Mouse (Mus musculus) liver, adult 2 months (tissue): ENCODE measurements around the gene Casc3. TPM values are rescaled to one million over a fixed set of nuclear protein-coding genes. Genes with fewer than 3 reads are reported as not detected.
A peak's percentile ranks its signal among the peaks of the same experiment; 100 is the strongest.

Experiments used
- DNase-seq: peaks from one replicate; pipeline ENCODE4 v3.0.0-alpha.2; 2011; ENCODE audit warnings: low read depth, low spot score; ENCODE audit errors: extremely low read depth
- H3K27ac ChIP-seq: fragments of 200-500 bp; replicated peaks from 2 replicates; pipeline ENCODE4 v1.5.1; 2012; ENCODE audit warnings: low read depth, mild to moderate bottlenecking, control low read depth, inconsistent platforms, low read length; ENCODE audit not compliant: insufficient read depth
- H3K27me3 ChIP-seq: fragments of 200-500 bp; 2 replicates; pipeline ENCODE4 v1.6.1; 2012; ENCODE audit warnings: mild to moderate bottlenecking, moderate library complexity, low read length, inconsistent platforms; ENCODE audit not compliant: control insufficient read depth, insufficient read depth
- H3K36me3 ChIP-seq: fragments of 200-500 bp; 2 replicates; pipeline ENCODE4 v1.6.1; 2012; ENCODE audit warnings: low read length, inconsistent platforms; ENCODE audit not compliant: control insufficient read depth, insufficient read depth
- H3K4me1 ChIP-seq: fragments of 200-500 bp; 2 replicates; pipeline ENCODE4 v1.6.1; 2011; ENCODE audit warnings: low read length; ENCODE audit not compliant: control insufficient read depth, insufficient read depth
- H3K4me3 ChIP-seq: fragments of 200-500 bp; 2 replicates; pipeline ENCODE4 v1.5.1; 2011; ENCODE audit warnings: low read depth, mild to moderate bottlenecking, control low read depth, low read length, moderate library complexity; ENCODE audit not compliant: insufficient read depth
- H3K79me2 ChIP-seq: fragments of 200-500 bp; 2 replicates; pipeline ENCODE4 v1.6.1; 2012; ENCODE audit warnings: inconsistent platforms, mild to moderate bottlenecking, low read length, moderate library complexity; ENCODE audit not compliant: control insufficient read depth, insufficient read depth
- H3K9ac ChIP-seq: fragments of 200-500 bp; 2 replicates; pipeline ENCODE4 v1.6.1; 2012; ENCODE audit warnings: low read depth, mild to moderate bottlenecking, control low read depth, inconsistent platforms, low read length
- CTCF ChIP-seq: fragments of 200-500 bp; IDR thresholded peaks from 2 replicates; pipeline ENCODE4 v1.5.1; 2011; ENCODE audit warnings: low read depth, low read length, control low read depth
- POLR2A ChIP-seq: fragments of 200-500 bp; IDR thresholded peaks from 2 replicates; pipeline ENCODE4 v1.6.1; 2011; ENCODE audit warnings: low read length, control low read depth; ENCODE audit not compliant: insufficient read depth; ENCODE audit errors: extremely low read depth
- WGBS: fragments of 180-500 bp; shearing (Covaris S2); methylation state at CpG from one replicate; pipeline ENCODE4 v1.1.7; 2018; 5-methylcytosine and 5-hydroxymethylcytosine counted together
- polyA plus RNA-seq: library from polyadenylated mRNA; depleted of rRNA; stranded (reverse); fragments of >200 nt; gene quantifications from 2 replicates; pipeline ENCODE4 v1.2.3, GENCODE M21; 2012
- total RNA-seq: library from RNA; depleted of rRNA; stranded (reverse); fragments of >200 nt; gene quantifications from 2 replicates; pipeline ENCODE4 v1.2.3, GENCODE M21; 2014

Casc3 gene
- total and polyA plus RNA-seq, 2 experiments, result 3.6 to 12.5 TPM

DNA sequence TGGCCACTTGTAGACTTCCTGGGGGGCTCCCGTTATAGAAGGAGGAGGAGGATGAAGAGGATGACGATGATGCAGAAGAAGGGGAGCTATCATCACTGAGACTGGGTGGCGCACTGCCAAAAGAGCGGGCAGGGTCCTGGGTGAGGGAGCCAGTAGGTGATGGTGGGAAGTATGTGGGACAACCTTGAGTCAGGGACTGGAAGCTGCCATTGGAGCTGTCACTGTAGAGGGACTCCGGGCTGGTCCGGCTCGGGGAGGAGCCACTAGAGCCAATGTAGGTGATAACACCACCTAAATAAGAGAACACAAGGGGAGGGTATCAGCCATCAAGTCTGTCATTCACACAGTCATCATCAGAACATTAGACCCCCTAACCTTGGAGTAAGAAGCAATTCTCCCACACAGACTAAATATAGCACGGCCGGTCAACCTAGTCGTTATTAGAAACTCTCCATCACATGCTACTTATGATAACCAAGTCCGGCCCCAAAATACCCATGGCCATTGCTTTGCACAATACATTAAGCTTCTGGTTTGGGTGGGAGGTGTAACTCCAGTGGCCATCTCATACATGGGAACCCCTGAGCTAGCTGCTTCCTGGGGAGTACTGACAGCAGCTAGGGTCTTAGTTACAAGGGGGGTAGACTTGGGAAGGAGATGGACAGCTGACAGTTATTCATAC lies 32.7 kb upstream of the Casc3 start:
- TF ChIP-seq POLR2A, result no peak
- no peak for TF ChIP-seq CTCF
- H3K36me3 ChIP-seq, result peaks cover 49% of the 10 kb centered on the region
- H3K9ac ChIP-seq, result peak overlapping the region; percentile 39
- H3K79me2 ChIP-seq, result 0 out of 2 replicates have a peak, but pooled peaks cover 3% of the 10 kb centered on the region
- 78% methylated on average over 11 of the region's 11 CpGs for WGBS
- H3K4me3 ChIP-seq, result peak overlapping the region; percentile 44
- no peak for DNase-seq
- peak overlapping the region; percentile 45 for H3K27ac ChIP-seq
- peaks cover 22% of the 10 kb centered on the region for H3K4me1 ChIP-seq
- no peaks in the 10 kb centered on the region for H3K27me3 ChIP-seq

DNA sequence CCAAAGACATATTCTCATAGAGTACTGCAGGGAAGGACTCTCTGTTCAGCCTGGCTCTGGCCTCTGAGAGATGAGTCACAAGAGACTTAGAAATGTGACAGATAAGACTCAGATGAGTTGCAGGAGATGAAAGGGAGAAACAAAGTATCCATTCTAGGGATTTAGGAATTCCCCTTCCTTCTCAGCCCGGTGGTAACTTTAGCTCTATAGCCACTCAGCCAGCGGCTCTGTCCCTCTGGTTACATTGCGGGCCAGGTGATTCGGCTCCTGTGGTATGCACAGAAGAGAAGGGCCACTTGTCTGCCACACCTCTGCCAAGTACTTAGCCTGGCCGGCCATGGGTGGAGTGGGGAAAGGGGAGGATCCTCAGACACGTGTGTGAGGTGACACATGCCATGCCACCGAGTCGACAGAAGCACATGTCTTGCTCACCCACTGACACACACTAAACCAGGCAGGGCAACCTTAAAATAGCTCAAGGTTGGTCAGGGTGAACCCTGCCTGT lies 32.0 kb upstream of the Casc3 start:
- TF ChIP-seq POLR2A (no peak), CTCF (no peak)
- H3K79me2 ChIP-seq, result 0 out of 2 replicates have a peak, but pooled peaks cover 3% of the 10 kb centered on the region
- peak overlapping the region; percentile 44 for H3K4me3 ChIP-seq
- peak; percentile 91 for DNase-seq
- peak overlapping the region; percentile 45 for H3K27ac ChIP-seq
- peaks cover 49% of the 10 kb centered on the region for H3K36me3 ChIP-seq
- peaks cover 26% of the 10 kb centered on the region for H3K4me1 ChIP-seq
- 5% methylated on average over 8 of the region's 8 CpGs for WGBS
- H3K9ac ChIP-seq, result peak overlapping the region; percentile 39
- H3K27me3 ChIP-seq, result no peaks in the 10 kb centered on the region

DNA sequence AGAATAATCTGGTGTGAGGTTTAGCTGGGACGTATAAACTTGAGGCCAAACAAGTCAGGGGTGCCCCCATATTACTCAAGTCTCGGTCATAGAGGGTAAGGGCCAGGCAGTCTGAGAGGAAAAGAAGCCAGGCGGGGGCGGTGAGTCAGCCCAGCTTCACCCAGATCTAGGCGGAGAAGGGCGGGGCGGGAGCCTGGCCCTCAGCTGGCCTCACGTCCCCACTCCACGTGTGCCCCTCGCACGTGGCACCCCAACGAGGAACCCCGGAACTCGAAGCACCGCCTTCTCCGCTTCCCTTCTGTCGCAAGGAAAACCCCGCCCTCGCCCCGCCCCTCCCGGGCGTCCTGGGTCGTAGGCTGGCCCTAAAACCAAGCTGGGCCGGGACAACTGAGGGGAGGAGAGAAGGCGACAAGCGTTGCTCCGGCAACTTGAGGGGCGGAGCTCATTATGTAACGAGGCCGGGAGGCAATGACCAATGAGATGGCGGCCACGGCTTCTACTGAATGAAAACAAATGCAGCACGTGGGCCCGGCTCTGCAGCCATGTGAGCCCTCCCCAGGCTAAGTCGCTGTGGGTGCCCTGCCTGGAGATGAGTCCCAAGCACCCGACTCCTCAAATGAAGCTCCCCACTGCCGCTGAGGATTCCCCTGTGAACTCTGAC lies 30.9 kb upstream of the Casc3 start:
- H3K27me3 ChIP-seq, result no peaks in the 10 kb centered on the region
- TF ChIP-seq CTCF, result 0 out of 2 replicates have a peak, but pooled peaks have one; percentile 9
- peak; percentile 91 for TF ChIP-seq POLR2A
- under 1% methylated on average over 37 of the region's 37 CpGs for WGBS
- peaks cover 41% of the 10 kb centered on the region for H3K36me3 ChIP-seq
- peak overlapping the region; percentile 85 for H3K9ac ChIP-seq
- H3K27ac ChIP-seq, result peak overlapping the region; percentile 96
- peak; percentile 97 for DNase-seq
- H3K79me2 ChIP-seq, result 0 out of 2 replicates have a peak, but pooled peaks cover 3% of the 10 kb centered on the region
- peak overlapping the region; percentile 83 for H3K4me3 ChIP-seq
- H3K4me1 ChIP-seq, result peaks cover 28% of the 10 kb centered on the region

DNA sequence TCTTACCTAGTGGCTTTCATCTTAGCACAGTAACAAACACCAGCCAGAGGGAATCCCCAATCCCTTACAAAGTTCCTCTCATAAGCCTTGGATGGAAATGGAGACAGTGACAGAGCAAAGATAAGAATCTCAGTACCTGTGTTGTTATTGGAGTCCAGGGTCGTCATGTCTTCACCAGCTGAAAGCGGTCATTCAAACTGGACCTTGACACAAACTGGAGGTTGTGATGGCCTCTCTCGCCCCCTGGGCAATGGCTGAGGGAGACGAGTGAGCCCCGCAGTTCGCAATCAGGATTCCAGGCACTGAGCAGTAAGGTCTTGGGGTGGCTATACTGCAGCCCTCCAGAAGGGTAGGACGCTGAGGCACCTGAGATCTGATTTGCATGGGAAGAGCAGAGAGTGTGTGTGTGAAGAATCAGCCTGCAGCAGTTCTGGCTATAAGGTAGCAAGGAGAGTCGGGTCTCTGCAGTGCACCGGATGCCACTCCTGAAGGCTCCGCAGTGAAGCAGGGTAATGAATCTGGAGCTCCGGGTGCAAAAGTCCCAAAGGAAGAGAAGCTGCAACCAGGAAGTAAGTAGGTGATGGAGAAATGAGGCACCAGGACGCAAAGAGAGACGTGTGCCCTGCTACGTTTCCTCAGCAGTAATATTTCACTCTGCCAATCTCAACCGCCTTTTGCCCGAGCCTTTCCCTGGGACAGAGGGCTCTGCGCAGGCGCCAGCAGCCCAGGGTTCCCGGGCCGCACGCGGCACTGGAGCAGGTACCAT lies 29.9 kb upstream of the Casc3 start, which contains the start of gene Nr1d1:
Gene Nr1d1 (minus strand): TSS at position 752 of the 766 bp plus-strand sequence.
- Histone ChIP-seq H3K27ac (peak within 1 kb of the TSS; percentile 96), H3K27me3 (no peaks in the 10 kb centered on the region), H3K79me2 (0 out of 2 replicates have a peak, but pooled peaks cover 3% of the 10 kb centered on the region), H3K4me3 (peak within 1 kb of the TSS; percentile 83), H3K4me1 (peaks cover 28% of the 10 kb centered on the region), H3K36me3 (peaks cover 31% of the 10 kb centered on the region), H3K9ac (peak within 1 kb of the TSS; percentile 85)
- DNase-seq, result no peak
- WGBS, result under 1% methylated on average over 22 of the region's 22 CpGs
- TF ChIP-seq POLR2A (peak; percentile 88), CTCF (no peak)

DNA sequence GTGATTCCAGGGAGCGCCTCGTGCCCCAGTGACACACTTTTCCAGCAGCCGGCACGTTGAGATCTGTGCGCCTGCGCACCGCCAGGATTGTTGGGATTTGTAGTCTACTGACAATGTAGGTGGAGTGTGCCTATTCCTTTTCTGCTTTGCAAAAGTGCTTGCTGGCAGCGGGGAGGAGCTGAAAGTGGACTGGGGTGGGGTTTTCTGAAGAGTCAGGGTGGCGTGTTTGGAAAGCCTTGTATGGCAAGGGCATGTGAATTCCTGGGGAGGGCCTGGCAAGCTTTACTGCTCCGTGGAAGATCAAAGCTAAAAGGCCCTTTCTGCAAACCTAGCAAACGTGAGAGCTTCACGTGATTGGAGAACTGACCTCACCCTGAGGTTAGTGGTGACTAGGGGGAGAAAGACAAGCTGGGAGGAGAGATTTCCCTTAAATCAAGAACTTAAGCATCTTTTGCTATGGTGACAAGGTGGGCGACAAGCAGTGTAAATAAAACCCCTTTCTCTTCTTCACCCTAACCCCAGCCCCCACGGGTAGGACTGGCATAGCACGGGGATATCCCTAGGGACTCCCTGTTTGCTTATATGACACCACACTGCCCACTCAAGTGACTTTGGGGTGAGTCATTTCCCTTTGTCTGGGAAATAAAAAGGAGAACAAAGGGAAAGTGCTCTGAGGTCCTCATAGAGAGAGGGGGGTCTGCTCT lies 29.2 kb upstream of the Casc3 start:
- Histone ChIP-seq H3K9ac (peak overlapping the region; percentile 60), H3K4me1 (peaks cover 26% of the 10 kb centered on the region), H3K27ac (peak overlapping the region; percentile 83), H3K79me2 (0 out of 2 replicates have a peak, but pooled peaks cover 3% of the 10 kb centered on the region), H3K36me3 (peaks cover 24% of the 10 kb centered on the region), H3K27me3 (no peaks in the 10 kb centered on the region), H3K4me3 (peak overlapping the region; percentile 83)
- TF ChIP-seq POLR2A, result no peak
- no peak for TF ChIP-seq CTCF
- under 1% methylated on average over 15 of the region's 15 CpGs for WGBS
- peak; percentile 100 for DNase-seq
